Mouse (Mus musculus) limb, embryonic 12.5 days (tissue): ENCODE data around the gene Ube2j1. TPM values are rescaled to one million over a fixed set of nuclear protein-coding genes. Genes with fewer than 3 reads are reported as not detected.

Source experiments
- ATAC-seq: fragments of 200-750 bp; cut with Nextera tagmentation; 2 replicates; pipeline ENCODE4 v1.8.0; 2017; ENCODE audit warnings: low read depth, moderate TSS enrichment; ENCODE audit not compliant: insufficient number of reproducible peaks, insufficient read depth, low FRiP score, low TSS enrichment
- H3K27ac ChIP-seq: fragments of 300-500 bp; sonication (generic); 2 replicates; pipeline ENCODE4 v1.5.1; 2016; ENCODE audit warnings: mild to moderate bottlenecking, moderate library complexity
- H3K27me3 ChIP-seq: fragments of 300-500 bp; sonication (generic); 2 replicates; pipeline ENCODE4 v1.6.1; 2016; ENCODE audit warnings: mild to moderate bottlenecking, moderate library complexity
- H3K36me3 ChIP-seq: fragments of 300-500 bp; sonication (generic); 2 replicates; pipeline ENCODE4 v1.6.1; 2016; ENCODE audit warnings: mild to moderate bottlenecking, moderate library complexity
- H3K4me1 ChIP-seq: fragments of 300-500 bp; sonication (generic); replicated peaks from 2 replicates; pipeline ENCODE4 v1.6.1; 2016
- H3K4me2 ChIP-seq: fragments of 300-500 bp; sonication (generic); 2 replicates; pipeline ENCODE4 v1.6.1; 2016; ENCODE audit warnings: mild to moderate bottlenecking, moderate library complexity
- H3K4me3 ChIP-seq: fragments of 300-500 bp; sonication (generic); replicated peaks from 2 replicates; pipeline ENCODE4 v1.5.1; 2016; ENCODE audit warnings: mild to moderate bottlenecking
- H3K9ac ChIP-seq: fragments of 300-500 bp; sonication (generic); replicated peaks from 2 replicates; pipeline ENCODE4 v1.6.1; 2016; ENCODE audit warnings: mild to moderate bottlenecking, moderate library complexity
- H3K9me3 ChIP-seq: fragments of 300-500 bp; sonication (generic); 2 replicates; pipeline ENCODE4 v1.6.1; 2016; ENCODE audit warnings: mild to moderate bottlenecking, moderate library complexity
- WGBS: fragments of 180-500 bp; shearing (Covaris S2); methylation state at CpG from one replicate; pipeline ENCODE4 v1.1.7; 2016; 5-methylcytosine and 5-hydroxymethylcytosine counted together
- polyA plus RNA-seq: library from polyadenylated mRNA; unstranded; fragments of >200 nt; fragmentation: Nextera tagmentation; extraction: Ambion mirVana; gene quantifications from 2 replicates; pipeline ENCODE4 v1.2.1, GENCODE M21; 2016

Gene Ube2j1
- polyA plus RNA-seq, 1 experiment from 2014 or later, result 38.1 TPM

- Histone ChIP-seq H3K36me3 (no peaks in the 10 kb centered on the region), H3K4me1 (peaks cover 4% of the 10 kb centered on the region), H3K4me3 (no peak overlapping the region), H3K4me2 (no peak overlapping the region), H3K27me3 (no peaks in the 10 kb centered on the region), H3K27ac (no peak overlapping the region), H3K9ac (no peak overlapping the region), H3K9me3 (no peaks in the 10 kb centered on the region)
- 66% methylated on average over 11 of the region's 11 CpGs for WGBS
- no peak for ATAC-seq
Observed at GRCm38 (mm10) chr4:33072526-33073161, 41.4 kb downstream of the Ube2j1 start.

GRCm38 (mm10) chr4:33074406-33074805, 43.2 kb downstream of the Ube2j1 start:
- 82% methylated on average over 4 of the region's 4 CpGs for WGBS
- H3K4me3 ChIP-seq, result no peak overlapping the region
- no peaks in the 10 kb centered on the region for H3K27me3 ChIP-seq
- peaks cover 7% of the 10 kb centered on the region for H3K4me1 ChIP-seq
- no peak overlapping the region for H3K27ac ChIP-seq
- no peak overlapping the region for H3K4me2 ChIP-seq
- no peak for ATAC-seq
- no peaks in the 10 kb centered on the region for H3K9me3 ChIP-seq
- H3K9ac ChIP-seq, result no peak overlapping the region
- no peaks in the 10 kb centered on the region for H3K36me3 ChIP-seq

DNA sequence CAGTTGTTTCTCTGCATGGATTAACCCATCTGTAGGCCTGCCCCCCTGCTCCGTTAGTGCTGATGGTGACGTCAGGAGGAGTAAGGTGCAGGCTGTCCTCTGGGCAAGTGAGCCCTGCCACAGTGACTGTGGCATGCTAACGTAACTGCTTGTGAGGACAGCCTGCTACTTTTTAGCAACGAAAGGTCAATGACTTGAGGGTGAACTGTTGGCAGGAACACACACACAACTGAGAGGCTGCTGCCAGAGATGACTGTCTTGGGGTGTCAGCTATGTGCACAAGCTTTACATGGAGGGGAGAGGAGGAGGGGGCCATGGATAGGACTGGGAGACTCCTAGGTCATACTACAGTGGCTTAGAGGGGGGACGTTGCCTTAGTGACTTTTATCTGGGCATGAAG, 43.6 kb downstream of the Ube2j1 start:
- Histone ChIP-seq H3K9me3 (no peaks in the 10 kb centered on the region), H3K4me1 (peaks cover 7% of the 10 kb centered on the region), H3K36me3 (no peaks in the 10 kb centered on the region), H3K27me3 (no peaks in the 10 kb centered on the region), H3K9ac (no peak overlapping the region), H3K27ac (no peak overlapping the region), H3K4me2 (no peak overlapping the region), H3K4me3 (no peak overlapping the region)
- ATAC-seq, result no peak
- WGBS, result 75% methylated on average over 5 of the region's 5 CpGs

DNA sequence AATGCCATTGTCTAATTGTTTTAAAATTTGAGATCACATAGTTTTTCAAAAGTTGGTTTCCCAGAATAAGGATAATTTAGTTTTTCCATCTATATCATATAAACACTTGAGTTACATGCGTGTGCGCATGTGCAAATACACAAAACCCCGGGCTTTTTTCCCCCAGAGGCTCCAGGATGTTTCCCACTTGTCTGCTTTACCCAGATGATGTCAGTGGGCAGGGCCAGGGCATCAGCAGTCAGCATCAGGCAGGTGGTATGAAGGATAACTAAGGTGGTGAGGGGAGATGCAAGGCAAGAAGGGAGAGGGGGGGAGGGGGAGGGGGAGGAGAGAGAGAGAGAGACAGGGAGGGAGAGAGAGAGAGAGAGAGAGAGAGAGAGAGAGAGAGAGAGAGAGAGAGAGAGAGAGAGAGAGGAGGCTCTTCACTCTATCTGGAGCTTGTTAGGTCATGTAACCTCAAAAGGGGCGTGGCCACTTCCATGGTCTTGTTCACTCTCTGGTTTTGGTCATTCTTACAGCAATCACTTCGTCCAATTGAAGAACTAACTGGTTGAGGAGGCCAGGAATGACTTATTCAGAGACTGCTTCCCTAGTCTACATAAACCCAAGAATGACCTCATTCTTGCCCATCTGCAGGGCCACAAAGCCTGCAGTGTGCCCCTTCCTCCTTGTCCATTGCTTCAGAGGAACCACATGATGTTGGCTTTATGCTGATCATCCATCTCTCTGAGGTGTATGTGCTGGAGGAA, 44.7 kb downstream of the Ube2j1 start:
- Histone ChIP-seq H3K36me3 (no peaks in the 10 kb centered on the region), H3K4me2 (no peak overlapping the region), H3K27me3 (no peaks in the 10 kb centered on the region), H3K4me1 (peaks cover 7% of the 10 kb centered on the region), H3K9ac (no peak overlapping the region), H3K27ac (no peak overlapping the region), H3K4me3 (no peak overlapping the region), H3K9me3 (no peaks in the 10 kb centered on the region)
- no peak for ATAC-seq
- WGBS, result 87% methylated on average over 5 of the region's 5 CpGs

GRCm38 (mm10) chr4:33077161-33077560, 45.9 kb downstream of the Ube2j1 start:
- Histone ChIP-seq H3K27me3 (no peaks in the 10 kb centered on the region), H3K9ac (no peak overlapping the region), H3K36me3 (no peaks in the 10 kb centered on the region), H3K9me3 (no peaks in the 10 kb centered on the region), H3K4me3 (no peak overlapping the region), H3K4me1 (peaks cover 7% of the 10 kb centered on the region), H3K4me2 (no peak overlapping the region), H3K27ac (no peak overlapping the region)
- WGBS, result 76% methylated on average over 11 of the region's 11 CpGs
- ATAC-seq, result no peak

DNA sequence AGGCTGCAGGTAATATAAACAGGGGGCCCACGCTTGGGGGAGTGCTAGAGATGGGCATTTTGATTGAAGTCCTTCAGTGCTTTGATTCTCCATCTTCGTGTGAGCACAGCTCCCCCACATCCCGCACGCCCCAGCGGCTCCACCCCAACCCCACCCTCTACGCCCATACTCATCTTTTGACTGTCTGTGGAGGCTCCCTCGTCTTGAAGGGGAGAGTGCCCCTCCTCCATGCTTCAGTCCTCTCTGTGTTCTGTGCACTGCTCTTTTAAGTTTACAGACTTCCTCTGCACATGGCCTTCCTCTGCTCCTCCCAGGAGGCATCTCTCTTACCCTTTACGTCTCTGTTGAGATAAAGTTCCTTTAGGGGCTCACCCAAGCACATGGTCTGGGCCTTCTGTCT, 46.5 kb downstream of the Ube2j1 start:
- Histone ChIP-seq H3K4me2 (no peak overlapping the region), H3K27me3 (no peaks in the 10 kb centered on the region), H3K4me3 (no peak overlapping the region), H3K27ac (no peak overlapping the region), H3K36me3 (no peaks in the 10 kb centered on the region), H3K9ac (no peak overlapping the region), H3K9me3 (no peaks in the 10 kb centered on the region), H3K4me1 (peaks cover 7% of the 10 kb centered on the region)
- ATAC-seq, result no peak
- WGBS, result 45% methylated on average over 8 of the region's 8 CpGs

- no peak overlapping the region for H3K4me2 ChIP-seq
- no peak for ATAC-seq
- no peaks in the 10 kb centered on the region for H3K36me3 ChIP-seq
- no peaks in the 10 kb centered on the region for H3K9me3 ChIP-seq
- no peak overlapping the region for H3K9ac ChIP-seq
- no peak overlapping the region for H3K4me3 ChIP-seq
- H3K4me1 ChIP-seq, result peaks cover 7% of the 10 kb centered on the region
- no peak overlapping the region for H3K27ac ChIP-seq
- H3K27me3 ChIP-seq, result no peaks in the 10 kb centered on the region
- 93% methylated on average over 3 of the region's 3 CpGs for WGBS
Observed at GRCm38 (mm10) chr4:33078492-33078891, 47.3 kb downstream of the Ube2j1 start.

DNA sequence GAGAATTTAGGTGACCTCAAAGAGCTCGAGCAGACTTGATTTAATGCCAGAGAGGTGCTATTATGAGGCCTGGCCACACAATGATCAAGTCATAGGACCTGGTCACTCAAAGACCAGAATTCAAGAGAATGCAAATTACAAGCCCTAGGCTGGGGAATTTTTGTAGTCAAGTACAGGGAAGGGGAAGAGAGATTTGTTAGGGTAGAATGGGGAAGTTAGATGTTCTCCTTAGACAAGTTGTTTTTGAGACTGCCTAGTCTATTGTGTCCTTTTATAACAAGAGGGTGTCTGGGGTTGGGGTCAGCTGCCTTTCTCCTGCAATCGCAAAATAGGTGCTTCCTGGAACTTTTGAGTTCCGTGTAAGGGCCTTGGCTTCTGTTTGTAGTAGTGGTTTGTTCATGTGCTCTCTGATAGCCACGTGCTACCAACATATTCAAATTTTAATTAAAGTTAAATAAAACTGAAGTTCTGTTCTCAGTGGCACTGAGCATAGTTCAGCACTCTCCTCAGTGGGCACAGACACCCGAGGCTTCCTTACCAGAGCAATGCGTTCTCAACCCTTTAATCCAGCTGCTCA, 68.0 kb downstream of the Ube2j1 start:
- WGBS, result 86% methylated on average over 6 of the region's 6 CpGs

More for the DNA sequence above, 68.0 kb downstream of the Ube2j1 start:
- Histone ChIP-seq H3K27ac (no peak overlapping the region), H3K36me3 (no peaks in the 10 kb centered on the region), H3K4me1 (no peaks in the 10 kb centered on the region), H3K9ac (no peak overlapping the region), H3K4me2 (no peak overlapping the region), H3K9me3 (peaks cover 6% of the 10 kb centered on the region; the same call in 1 of the 2 replicates), H3K27me3 (no peaks in the 10 kb centered on the region), H3K4me3 (no peak overlapping the region)
- ATAC-seq, result no peak

Other genes with a start within 250 kb of the Ube2j1 start
- 139 and 147 TPM in 2 replicates for gene Lyrm2, start 231.2 kb upstream of the Ube2j1 start, polyA plus RNA-seq
- gene Ankrd6, start 80.6 kb upstream of the Ube2j1 start, polyA plus RNA-seq, result 13.6 and 14.0 TPM in 2 replicates
- 23.9 and 26.0 TPM in 2 replicates for gene Rragd, start 48.4 kb upstream of the Ube2j1 start, polyA plus RNA-seq
- gene Gabrr2, start 31.6 kb downstream of the Ube2j1 start, polyA plus RNA-seq, result 0.30 and 0.32 TPM in 2 replicates
- gene Gabrr1, start 101.1 kb downstream of the Ube2j1 start, polyA plus RNA-seq, result 0.20 TPM in 1 of 2 replicates, not detected in the other
- gene Pm20d2, start 158.3 kb downstream of the Ube2j1 start, polyA plus RNA-seq, result 1.5 and 1.6 TPM in 2 replicates
- gene Srsf12, start 177.6 kb downstream of the Ube2j1 start, polyA plus RNA-seq, result 14.6 and 16.9 TPM in 2 replicates